Mouse (Mus musculus) cerebellum, adult 8-10 months (tissue): ENCODE measurements around the gene Lyrm4.

Experiments
- DNase-seq: peaks from one replicate; pipeline ENCODE4 v3.0.0; 2022

Gene Lyrm4

DNA sequence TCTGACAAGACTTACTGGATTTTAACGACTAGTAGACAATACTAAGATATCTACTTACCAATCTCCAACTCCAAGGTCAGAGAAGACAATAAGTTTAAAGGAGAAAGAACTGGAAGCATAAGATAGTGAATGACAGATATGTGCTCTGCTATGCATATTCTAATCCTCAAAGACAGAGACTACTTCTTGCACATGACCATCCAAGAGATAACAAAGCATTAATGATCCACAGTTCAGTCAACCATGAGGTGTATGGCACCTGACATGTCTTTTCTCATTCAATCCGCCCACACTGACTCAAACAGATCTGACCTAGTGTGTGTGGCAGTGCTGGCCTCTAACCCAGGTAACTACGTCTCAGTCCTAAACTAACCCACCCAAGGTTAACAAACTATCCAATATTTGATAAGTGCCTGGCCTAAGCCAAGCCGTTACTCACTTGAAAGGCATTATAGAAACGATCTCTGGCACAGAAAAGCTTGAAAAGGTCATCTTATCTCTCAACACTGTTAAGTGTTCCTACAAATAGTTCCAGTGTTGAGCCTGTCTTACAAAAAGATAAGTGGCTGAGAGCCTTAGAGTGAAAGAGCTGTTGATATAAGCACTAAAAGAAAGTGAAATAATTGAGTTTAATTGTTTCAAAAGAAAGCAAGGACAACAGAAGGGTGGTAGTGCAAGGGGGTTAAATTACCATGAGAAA is 20.5 kb downstream of the Lyrm4 start:
- no peak for DNase-seq

DNA sequence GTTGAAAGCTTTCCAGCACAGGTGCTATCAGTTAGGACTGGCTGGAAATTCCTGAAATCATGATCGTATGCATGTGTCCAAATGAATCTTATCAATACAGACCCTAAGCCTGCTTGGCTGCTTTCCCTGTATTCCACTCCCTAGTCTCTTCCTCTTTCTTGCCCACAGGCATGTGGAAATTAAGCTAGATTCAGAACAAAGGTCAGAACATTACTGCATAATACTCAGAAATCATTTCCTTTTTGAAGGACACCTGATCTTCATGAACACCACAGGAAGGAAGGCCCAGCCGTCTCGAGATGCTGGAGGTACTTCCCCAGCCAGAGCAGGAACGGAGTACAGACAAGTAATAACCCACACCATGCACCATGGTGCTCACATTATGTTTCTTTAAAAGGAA is 29.2 kb downstream of the Lyrm4 start:
- DNase-seq: no peak

DNA sequence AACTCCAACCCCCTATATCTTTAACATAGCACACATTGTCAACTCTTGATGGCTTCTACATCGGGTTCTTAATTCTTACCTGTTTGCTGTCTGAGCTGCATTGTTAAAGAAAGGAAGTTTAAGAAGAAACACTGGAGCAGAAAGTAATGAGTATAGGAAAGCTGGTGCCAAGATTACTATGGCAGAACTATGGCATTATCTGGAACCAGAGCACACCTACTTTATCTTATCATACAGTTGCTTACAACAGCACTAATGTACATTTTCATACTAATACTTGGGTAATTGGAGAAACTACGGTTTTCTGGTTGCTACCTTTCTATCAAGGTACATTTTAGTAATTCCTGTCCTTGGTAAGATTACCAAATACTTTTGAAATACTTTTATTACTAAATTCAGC is 29.9 kb downstream of the Lyrm4 start:
- no peak for DNase-seq

GRCm38 (mm10) chr13:36086608-36087391 is 30.5 kb downstream of the Lyrm4 start:
- DNase-seq: no peak

GRCm38 (mm10) chr13:36085971-36086370 is 31.4 kb downstream of the Lyrm4 start:
- DNase-seq: no peak

DNA sequence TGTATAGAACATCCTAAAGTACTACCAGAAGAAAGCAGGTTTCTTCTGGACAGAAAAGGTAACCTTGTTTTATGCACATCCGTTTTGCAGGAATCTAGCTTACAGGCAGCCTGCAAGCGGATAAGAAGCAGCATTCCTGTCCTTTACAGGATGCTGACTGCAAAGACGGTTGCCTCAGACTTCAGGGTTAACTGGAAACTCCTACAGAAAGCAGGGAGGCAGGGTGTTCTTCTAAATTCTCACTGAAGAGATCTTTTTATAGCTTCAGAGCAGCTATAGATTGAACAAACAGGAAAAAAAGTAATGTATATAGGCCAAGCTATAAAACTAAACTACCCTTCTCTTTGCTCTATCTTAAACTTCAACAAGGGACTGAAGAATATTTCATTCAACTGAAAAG is 32.6 kb downstream of the Lyrm4 start:
- DNase-seq: no peak

DNA sequence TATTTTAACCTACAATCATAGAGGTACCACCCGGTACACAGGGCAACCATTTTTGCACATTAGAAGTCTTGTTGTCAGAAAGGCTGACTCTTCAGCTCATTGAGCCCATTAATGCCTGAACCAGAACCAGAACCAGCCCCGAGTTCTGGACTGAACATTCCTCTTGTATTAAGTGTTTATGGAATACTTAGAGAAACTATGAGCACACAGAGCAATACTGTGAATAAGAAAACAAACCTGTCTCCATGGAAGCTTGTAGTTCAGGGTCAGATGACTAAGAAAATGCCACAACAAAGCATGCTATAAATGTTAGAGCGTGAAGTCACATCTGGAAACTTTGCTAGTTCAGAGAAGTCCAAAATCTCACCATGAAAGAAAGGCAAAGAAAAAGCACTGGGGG is 35.7 kb downstream of the Lyrm4 start:
- no peak for DNase-seq

- DNase-seq: no peak
Measured at GRCm38 (mm10) chr13:36074484-36074883, 42.8 kb downstream of the Lyrm4 start.

GRCm38 (mm10) chr13:36066676-36067075 is 50.6 kb downstream of the Lyrm4 start:
- no peak for DNase-seq

DNA sequence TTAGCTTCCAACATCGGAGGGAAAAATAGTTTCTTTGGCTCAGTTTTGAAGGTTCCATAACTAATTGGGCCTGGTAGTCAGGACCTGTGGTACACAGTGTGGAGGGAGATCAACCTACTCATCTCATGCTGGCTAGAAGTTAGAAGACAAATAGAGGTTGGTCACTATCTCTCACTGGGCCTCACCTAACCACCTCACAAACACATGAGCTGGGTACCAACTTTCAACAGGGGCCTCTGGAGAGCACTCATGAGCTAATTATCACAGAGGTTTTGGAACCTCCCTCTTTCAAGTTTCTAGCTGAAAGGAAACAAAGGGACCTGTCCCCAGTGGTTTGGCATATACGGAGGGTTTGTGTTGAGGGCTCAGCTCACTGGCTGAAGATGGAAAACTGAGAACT is 59.8 kb downstream of the Lyrm4 start:
- no peak for DNase-seq

DNA sequence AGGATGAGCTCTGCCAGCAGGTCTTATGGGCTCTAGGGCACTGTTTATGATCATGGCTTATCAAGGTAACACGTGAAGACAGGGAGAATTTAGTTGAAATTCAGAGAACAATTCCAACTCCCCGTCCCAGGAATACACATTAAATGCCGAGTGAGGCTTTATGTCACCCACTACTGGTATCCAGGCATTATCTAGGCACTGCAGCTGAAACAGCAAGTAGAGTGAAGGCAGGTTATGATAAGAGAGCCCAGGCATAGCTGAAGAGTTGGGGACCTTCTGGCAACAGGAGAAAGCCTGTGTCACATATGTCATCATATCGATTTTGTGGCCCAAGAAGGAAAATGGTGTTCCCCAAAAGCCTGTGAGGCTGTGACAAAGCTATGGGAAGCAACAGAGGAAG is 60.4 kb downstream of the Lyrm4 start:
- DNase-seq: no peak

DNA sequence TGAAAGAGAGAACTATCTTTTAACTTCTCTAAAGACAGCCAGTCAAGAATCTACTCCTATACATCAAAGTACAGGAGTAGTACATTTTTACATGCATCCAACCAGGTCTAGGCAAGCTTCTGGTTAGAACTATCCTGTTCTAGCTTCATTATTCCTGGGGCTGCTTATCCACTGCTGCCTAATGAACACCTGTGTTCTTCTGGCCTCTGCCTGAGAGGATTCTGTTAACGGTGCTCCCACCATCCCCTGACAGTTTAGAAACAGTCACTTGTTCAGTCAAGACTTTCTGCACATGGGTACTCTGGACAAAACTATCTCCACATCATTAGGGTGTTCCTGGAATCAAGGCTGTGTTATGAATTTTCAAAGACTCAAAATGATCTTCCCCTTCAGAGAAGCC is 60.8 kb downstream of the Lyrm4 start:
- no peak for DNase-seq

GRCm38 (mm10) chr13:36035528-36035927 is 81.8 kb downstream of the Lyrm4 start:
- DNase-seq: no peak

- DNase-seq: no peak
Measured at GRCm38 (mm10) chr13:36031959-36032358, 85.4 kb downstream of the Lyrm4 start.

GRCm38 (mm10) chr13:36019309-36020274 is 97.7 kb downstream of the Lyrm4 start:
- peak; percentile 78 for DNase-seq

DNA sequence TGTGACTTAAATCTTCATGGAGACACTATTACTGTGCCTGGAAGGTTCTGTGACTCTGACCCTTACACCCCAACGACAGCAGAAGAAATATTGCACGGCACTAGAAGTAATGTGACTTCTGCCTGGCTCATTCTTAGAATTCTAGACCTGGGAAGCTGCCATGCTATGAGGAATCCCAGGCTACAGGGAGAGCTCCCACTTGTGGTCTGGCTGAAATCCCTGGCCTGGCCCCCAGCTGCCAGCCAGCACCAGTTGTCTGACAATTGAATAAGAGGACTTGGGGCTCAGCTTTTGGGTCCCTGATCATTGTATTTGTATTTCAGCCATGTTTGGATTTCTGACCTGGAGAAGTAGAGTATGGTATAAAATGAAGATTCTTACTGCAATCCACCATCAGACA is 99.3 kb downstream of the Lyrm4 start:
- no peak for DNase-seq

GRCm38 (mm10) chr13:36015636-36016035 is 101.7 kb downstream of the Lyrm4 start:
- no peak for DNase-seq

GRCm38 (mm10) chr13:36009981-36010380 is 107.3 kb downstream of the Lyrm4 start:
- no peak for DNase-seq

DNA sequence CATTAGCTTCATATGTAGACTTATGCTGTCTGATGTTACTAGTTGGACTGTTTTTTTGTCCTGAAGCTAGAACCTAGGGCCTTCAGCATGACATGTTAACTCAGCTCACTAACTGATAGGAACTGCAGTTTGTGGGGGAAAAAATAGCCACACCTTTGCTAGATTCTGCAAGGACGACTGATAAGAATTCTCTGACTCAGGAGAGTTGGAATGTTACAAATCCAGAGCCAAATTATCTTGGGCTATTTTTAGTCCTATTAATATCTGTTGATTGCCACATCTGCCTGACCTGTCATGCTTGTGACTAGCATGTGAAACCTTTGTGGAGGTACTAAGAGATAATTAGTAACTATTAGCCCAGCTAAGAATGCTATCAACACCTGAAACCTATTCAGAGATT is 116.5 kb downstream of the Lyrm4 start:
- no peak for DNase-seq

DNA sequence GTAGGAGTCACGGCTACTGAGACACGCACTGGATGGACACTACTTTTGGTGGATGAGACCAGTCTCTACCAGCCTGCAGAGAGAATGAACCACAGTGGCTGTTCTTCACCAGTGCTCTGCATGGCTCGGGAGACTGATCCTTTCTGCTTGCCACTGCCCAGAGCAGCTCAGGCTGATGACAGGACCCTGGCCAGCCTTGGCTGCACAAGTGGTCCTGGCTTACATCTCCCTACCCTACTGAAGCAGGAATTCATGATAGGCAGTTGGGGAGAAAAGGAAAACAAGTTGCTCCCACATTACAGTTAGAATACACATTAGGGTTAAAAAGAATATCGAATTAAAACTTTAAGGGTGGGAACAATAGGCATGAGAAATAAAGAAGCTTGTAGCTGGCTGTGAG is 119.7 kb downstream of the Lyrm4 start:
- no peak for DNase-seq

DNA sequence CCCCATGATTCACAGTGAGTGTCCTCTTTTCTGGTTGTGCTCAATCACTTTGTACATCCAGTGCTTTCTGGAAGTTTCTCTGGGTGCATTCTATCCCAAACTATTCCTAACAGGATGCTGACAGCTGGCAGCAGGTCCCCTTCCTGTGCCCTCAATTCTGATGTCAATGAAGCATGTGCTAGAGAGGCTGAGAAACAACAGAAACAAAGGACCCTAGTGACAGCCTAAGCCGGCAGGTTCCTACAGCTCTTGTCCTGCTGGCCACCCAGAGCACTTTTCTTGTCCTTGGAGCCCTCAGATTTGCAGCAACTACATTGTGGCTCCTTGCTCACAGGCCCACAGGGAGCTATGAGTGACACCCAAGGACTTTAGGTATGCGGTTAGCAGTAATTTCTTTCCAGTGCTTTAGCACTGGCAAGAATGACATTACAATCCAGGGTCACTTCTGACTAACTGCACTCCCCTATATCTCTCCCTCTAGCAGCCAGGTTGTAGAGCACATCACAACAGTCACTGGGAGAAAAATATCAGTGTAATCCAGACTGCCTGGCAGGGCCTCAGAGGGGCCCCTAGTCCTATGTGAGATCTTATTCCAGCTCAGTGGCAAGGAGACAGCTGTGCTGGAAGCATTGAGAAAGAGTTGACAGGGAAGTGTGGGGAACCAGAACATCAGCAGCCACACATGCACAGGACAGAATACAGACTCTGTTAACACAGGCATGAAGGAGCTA is 121.5 kb downstream of the Lyrm4 start:
- DNase-seq: no peak

DNA sequence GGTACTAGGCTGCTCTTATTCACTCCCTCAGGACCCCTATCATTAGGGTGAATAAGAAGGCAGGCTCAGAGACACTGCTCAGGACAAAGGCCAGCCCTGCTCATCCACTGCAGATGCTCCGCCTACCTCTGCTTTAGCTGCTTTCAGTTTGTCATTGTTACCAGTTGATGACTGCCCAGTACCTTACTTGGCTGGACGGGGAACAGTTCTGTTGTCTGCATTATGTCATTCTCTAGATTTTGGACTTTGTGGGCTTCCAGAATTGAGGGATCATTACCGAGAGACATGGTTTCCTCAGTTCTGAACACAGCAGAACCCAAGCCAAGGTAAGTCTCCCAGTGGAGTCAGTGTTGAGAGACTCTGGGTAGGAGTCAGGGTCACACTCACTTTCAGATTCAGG is 122.1 kb downstream of the Lyrm4 start:
- DNase-seq: no peak

- peak; percentile 22 for DNase-seq
Measured at GRCm38 (mm10) chr13:35994067-35994466, 123.3 kb downstream of the Lyrm4 start.
